Mouse (Mus musculus) midbrain, embryonic 14.5 days (tissue): Measurements from ENCODE around the gene Scd4. TPM values are rescaled to one million over a fixed set of nuclear protein-coding genes. Genes with fewer than 3 reads are reported as not detected.

ENCODE experiments used
- microRNA-seq: library from miRNA; unstranded; fragments of <30 nt; microRNA quantifications from one replicate; pipeline ENCODE4, GENCODE M21; 2016
- polyA plus RNA-seq: library from polyadenylated mRNA; unstranded; fragments of >200 nt; fragmentation: Nextera tagmentation; extraction: Ambion mirVana; gene quantifications from 2 replicates; pipeline ENCODE4 v1.2.1, GENCODE M21; 2014

Scd4 gene
- polyA plus RNA-seq, 1 experiment from 2014 or later, result 0.11 TPM

Small RNA genes lying within 50 kb of the gene (microRNA-seq; reads per million reads assigned to microRNA genes)
- 0.59 reads per million for gene Mir5114

Other genes with a start within 250 kb of the Scd4 start
- gene Chuk, start 225.6 kb upstream of the Scd4 start, polyA plus RNA-seq, result 59.2 and 60.1 TPM in 2 replicates
- gene Cwf19l1, start 197.2 kb upstream of the Scd4 start, polyA plus RNA-seq, result 31.2 and 38.4 TPM in 2 replicates
- gene Bloc1s2, start 186.6 kb upstream of the Scd4 start, polyA plus RNA-seq, result 166 and 176 TPM in 2 replicates
- gene Pkd2l1, start 140.7 kb upstream of the Scd4 start, polyA plus RNA-seq, result not detected in 2 replicates
- gene Scd3, start 129.8 kb upstream of the Scd4 start, polyA plus RNA-seq, result 4.4 and 4.5 TPM in 2 replicates
- 194 and 281 TPM in 2 replicates for gene Scd2, start 39.4 kb upstream of the Scd4 start, polyA plus RNA-seq
- gene Scd1, start 74.8 kb downstream of the Scd4 start, polyA plus RNA-seq, result 5.9 and 6.8 TPM in 2 replicates
- 0.54 and 1.2 TPM in 2 replicates for gene Wnt8b, start 160.4 kb downstream of the Scd4 start, polyA plus RNA-seq
- gene Sec31b, start 212.8 kb downstream of the Scd4 start, polyA plus RNA-seq, result 0.05 and 0.12 TPM in 2 replicates
- not detected in 2 replicates for gene Gm20538, start 219.7 kb downstream of the Scd4 start, polyA plus RNA-seq
- gene Ndufb8, start 222.3 kb downstream of the Scd4 start, polyA plus RNA-seq, result 566 and 729 TPM in 2 replicates
- gene Hif1an, start 229.8 kb downstream of the Scd4 start, polyA plus RNA-seq, result 21.1 and 21.7 TPM in 2 replicates